ENCODE assay signal across 18 mouse cellular contexts in genomic region chr6:97589031-97589430, GRCm38 (mm10).
"Had no signal": no experiment of that assay in that cellular context is flagged by ENCODE, and none has a peak within 500 bp of the region (broad histone marks: within the 10 kb centered on the region; RNA-seq: fewer than 3 reads in every experiment).

No protein-coding gene starts in this region.

- DNase-seq: kidney, adult 2 months; kidney, postnatal 14 days; layer of hippocampus, adult 9-11 months; layer of hippocampus, postnatal 36 days; lung, postnatal 14 days; retina, postnatal 1 day; right cerebral cortex, postnatal 4 days; spleen, adult 18-20 months; thymus, adult 18-20 months; thymus, postnatal 14 days had no signal

- H3K4me2 ChIP-seq: kidney, embryonic 15.5 days; limb, embryonic 15.5 days; liver, embryonic 12.5 days; lung, embryonic 15.5 days; midbrain, embryonic 13.5 days; neural tube, embryonic 12.5 days had no signal

- H3K36me3 ChIP-seq: kidney, embryonic 15.5 days; limb, embryonic 15.5 days; liver, embryonic 12.5 days; lung, embryonic 15.5 days; midbrain, embryonic 13.5 days; neural tube, embryonic 12.5 days had no signal

- H3K9me3 ChIP-seq: kidney, embryonic 15.5 days; limb, embryonic 15.5 days; liver, embryonic 12.5 days; lung, embryonic 15.5 days; midbrain, embryonic 13.5 days; neural tube, embryonic 12.5 days had no signal

- H3K27ac ChIP-seq: kidney, embryonic 15.5 days; limb, embryonic 15.5 days; liver, embryonic 12.5 days; lung, embryonic 15.5 days; macrophage; midbrain, embryonic 13.5 days; neural tube, embryonic 12.5 days had no signal

- H3K9ac ChIP-seq: kidney, embryonic 15.5 days; limb, embryonic 15.5 days; liver, embryonic 12.5 days; lung, embryonic 15.5 days; midbrain, embryonic 13.5 days; neural tube, embryonic 12.5 days had no signal

- H3K4me3 ChIP-seq: kidney, embryonic 15.5 days; limb, embryonic 15.5 days; liver, embryonic 12.5 days; lung, embryonic 15.5 days; midbrain, embryonic 13.5 days; myocyte; neural tube, embryonic 12.5 days had no signal

- ATAC-seq: liver, embryonic 12.5 days; midbrain, embryonic 13.5 days had no signal

- H3K4me1 ChIP-seq: kidney, embryonic 15.5 days; limb, embryonic 15.5 days; liver, embryonic 12.5 days; lung, embryonic 15.5 days had no signal

- H3K27me3 ChIP-seq: kidney, embryonic 15.5 days; limb, embryonic 15.5 days; liver, embryonic 12.5 days; lung, embryonic 15.5 days; midbrain, embryonic 13.5 days; neural tube, embryonic 12.5 days had no signal
